Mouse (Mus musculus) C2C12 (cell line): Measurements from ENCODE around the gene Ptpn13.

Experiments
- CEBPB ChIP-seq: IDR thresholded peaks from one replicate; pipeline ENCODE4 v1.6.1; 2011; ENCODE audit warnings: low read depth, mild to moderate bottlenecking, control low read depth, moderate library complexity
- CTCF ChIP-seq: IDR thresholded peaks from one replicate; pipeline ENCODE4 v1.5.1; 2011; ENCODE audit not compliant: control insufficient read depth, insufficient read depth, insufficient read length
- FOSL1 ChIP-seq: IDR thresholded peaks from one replicate; pipeline ENCODE4 v1.8.0; 2011; ENCODE audit warnings: mild to moderate bottlenecking, low read length; ENCODE audit not compliant: poor library complexity, insufficient read depth, severe bottlenecking
- MAX ChIP-seq: IDR thresholded peaks from one replicate; pipeline ENCODE4 v1.6.1; 2011; ENCODE audit warnings: mild to moderate bottlenecking, control low read depth
- MYOD1 ChIP-seq: IDR thresholded peaks from one replicate; pipeline ENCODE4 v1.6.1; 2011; ENCODE audit warnings: low read depth; ENCODE audit not compliant: control insufficient read depth, insufficient read length
- USF1 ChIP-seq: IDR thresholded peaks from one replicate; pipeline ENCODE4 v1.6.1; 2011; ENCODE audit warnings: low read depth, mild to moderate bottlenecking, control low read depth, moderate library complexity

DNA sequence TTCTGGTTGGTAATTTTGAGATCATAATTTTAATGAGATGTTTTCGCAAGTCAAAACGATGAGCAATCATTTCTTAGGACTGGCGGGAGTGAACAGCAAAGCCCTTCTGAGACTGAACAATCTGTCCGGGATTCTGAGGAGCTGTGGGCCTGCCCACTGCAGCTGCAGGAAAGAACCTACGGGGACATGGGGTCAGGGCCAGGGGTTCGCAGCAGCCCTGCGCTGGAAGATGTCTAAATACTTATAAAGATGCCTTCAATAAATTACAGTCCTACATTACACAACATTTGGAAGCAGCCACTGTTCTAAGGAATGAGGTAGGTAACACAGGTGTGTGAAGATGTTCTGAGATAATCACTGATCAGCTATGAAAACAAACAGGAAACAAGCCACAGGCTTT, 180.7 kb downstream of the Ptpn13 start:
- TF ChIP-seq MAX, result no peak
- TF ChIP-seq CTCF, result no peak
- no peak for TF ChIP-seq MYOD1
- TF ChIP-seq USF1, result no peak
- no peak for TF ChIP-seq FOSL1
- TF ChIP-seq CEBPB, result no peak
